Mouse (Mus musculus): Measurements from ENCODE around the gene 1700016C15Rik. TPM values are rescaled to one million over a fixed set of nuclear protein-coding genes. Genes with fewer than 3 reads are reported as not detected.

The 1700016C15Rik gene
- total RNA-seq (2021): not detected
- not detected in 2 replicates for polyA plus RNA-seq (2012; rRNA removed)
- long read RNA-seq: 0 reads

DNA sequence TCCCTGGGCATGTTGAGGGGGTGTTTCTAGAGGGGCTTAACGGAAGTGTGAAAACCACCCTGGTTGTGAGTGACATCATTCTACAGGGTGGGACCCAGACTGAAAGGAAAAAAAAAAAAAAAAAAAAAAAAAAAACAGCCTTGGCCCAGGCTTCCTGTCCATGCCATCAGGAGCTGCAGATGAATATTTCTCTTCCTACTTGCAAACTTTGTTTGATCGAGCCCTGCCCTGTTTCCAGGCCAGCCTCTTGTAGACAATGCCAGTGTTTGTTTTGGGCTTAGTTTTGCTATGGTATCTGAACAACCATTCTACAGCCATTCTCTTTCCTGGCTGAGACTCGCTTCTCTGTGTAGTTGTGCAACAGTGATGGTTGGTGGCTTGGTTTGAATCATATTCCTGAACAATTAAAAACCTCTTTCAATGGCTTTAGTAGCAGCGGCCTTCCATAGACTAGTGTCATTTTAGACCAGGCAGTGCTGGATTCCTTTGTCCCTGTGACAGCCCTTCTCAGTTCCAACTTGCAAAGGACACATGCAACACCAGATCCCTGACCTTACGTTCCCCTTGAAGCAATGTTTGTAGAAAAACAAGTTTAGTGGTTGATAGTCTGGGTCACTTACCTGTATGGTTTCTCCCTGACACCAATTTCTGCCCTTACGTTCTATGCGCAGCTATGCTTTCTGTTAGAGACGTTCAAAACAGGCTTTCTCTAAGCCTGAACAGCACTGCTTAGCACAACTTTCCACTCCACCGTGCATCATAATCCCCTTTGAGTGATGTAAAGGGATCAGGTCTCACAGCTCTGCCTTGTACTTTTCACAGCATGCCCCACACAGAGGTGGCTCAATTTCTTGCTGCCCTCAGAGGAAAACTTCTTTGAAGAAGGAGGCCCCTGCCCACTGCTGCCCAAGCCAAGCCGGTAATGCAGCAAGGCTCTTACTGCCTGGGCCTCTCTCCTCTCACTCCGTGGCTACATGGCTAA, at the start of gene 1700016C15Rik:
TSS of gene 1700016C15Rik (plus strand) at position 772 of the 982 bp plus-strand sequence.
- Histone ChIP-seq H3K27ac (no peak within 1 kb of the TSS), H3K4me1 (ENCODE audit: control insufficient read depth, insufficient read depth, low read length) (no peaks in the 10 kb centered on the region), H3K4me3 (no peak within 1 kb of the TSS), H3K9ac (ENCODE audit: low read depth, low read length) (no peak within 1 kb of the TSS), H3K27me3 (ENCODE audit: control insufficient read depth, insufficient read depth, low read length) (no peaks in the 10 kb centered on the region), H3K36me3 (ENCODE audit: control insufficient read depth, insufficient read depth, low read length) (no peaks in the 10 kb centered on the region), H3K79me2 (replicated peaks; ENCODE audit: control insufficient read depth, insufficient read depth, low read length) (no peaks in the 10 kb centered on the region)
- intact Hi-C loops (cut with DNase I): no loop called here
- TF ChIP-seq EP300 (IDR thresholded peaks at IDR 0.05; ENCODE audit: insufficient read depth, low read depth, low read length) (no peak), POLR2A (IDR thresholded peaks at IDR 0.05; ENCODE audit: insufficient read depth, low read depth, low read length) (no peak)
- DNase-seq: no peak
- 69% methylated on average over 11 of the region's 11 CpGs for WGBS

- 65% methylated on average over 11 of the region's 11 CpGs for WGBS
- Histone ChIP-seq H3K9ac (ENCODE audit: low read depth, low read length) (no peak overlapping the region), H3K36me3 (ENCODE audit: control insufficient read depth, insufficient read depth, low read length) (no peaks in the 10 kb centered on the region), H3K4me1 (ENCODE audit: control insufficient read depth, insufficient read depth, low read length) (no peaks in the 10 kb centered on the region), H3K27me3 (ENCODE audit: control insufficient read depth, insufficient read depth, low read length) (no peaks in the 10 kb centered on the region), H3K79me2 (replicated peaks; ENCODE audit: control insufficient read depth, insufficient read depth, low read length) (no peaks in the 10 kb centered on the region), H3K4me3 (no peak overlapping the region), H3K27ac (no peak overlapping the region)
- TF ChIP-seq POLR2A (IDR thresholded peaks at IDR 0.05; ENCODE audit: insufficient read depth, low read depth, low read length): no peak
- TF ChIP-seq CTCF (IDR thresholded peaks at IDR 0.05): no peak
- no peak for TF ChIP-seq EP300 (IDR thresholded peaks at IDR 0.05; ENCODE audit: insufficient read depth, low read depth, low read length)
- DNase-seq: peak in 1 of 2 experiments; percentile 13
- intact Hi-C loops (cut with DNase I): loop anchor here (5.0 kb wide), 1 partner anchor 44 kb away; no protein-coding TSS in a partner anchor
These were observed 48.4 kb upstream of the 1700016C15Rik start for GRCm38 (mm10) chr1:177681239-177681638.

GRCm38 (mm10) chr1:177683931-177684836, 45.4 kb upstream of the 1700016C15Rik start:
- H3K4me3 ChIP-seq: no peak overlapping the region
- no peaks in the 10 kb centered on the region for H3K36me3 ChIP-seq (ENCODE audit: control insufficient read depth, insufficient read depth, low read length)
- no peak for DNase-seq

DNA sequence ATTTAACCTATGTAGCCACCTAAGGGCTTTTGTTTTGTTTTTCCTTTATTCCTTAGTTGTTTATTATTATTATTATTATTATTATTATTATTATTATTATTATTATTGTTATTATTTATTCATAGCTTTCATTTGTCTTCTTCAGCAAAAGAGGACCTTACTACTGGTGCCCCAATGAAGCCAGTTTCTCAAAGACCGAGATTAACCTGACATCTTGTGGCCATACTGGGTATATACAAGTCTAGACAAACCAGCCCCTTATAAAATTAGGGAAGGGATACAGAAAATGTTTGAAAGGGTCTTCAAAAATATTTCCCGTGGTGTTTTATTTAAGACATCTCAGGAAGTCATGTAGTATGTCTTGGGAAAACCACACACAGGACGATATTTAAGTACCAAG, 44.7 kb upstream of the 1700016C15Rik start:
- H3K36me3 ChIP-seq (ENCODE audit: control insufficient read depth, insufficient read depth, low read length): no peaks in the 10 kb centered on the region
- H3K9ac ChIP-seq (ENCODE audit: low read depth, low read length): no peak overlapping the region
- intact Hi-C loops (cut with DNase I): loop anchor here (1.0 to 5.0 kb wide), 4 partner anchors 48 to 808 kb away; no protein-coding TSS in a partner anchor
- no peak overlapping the region for H3K27ac ChIP-seq
- DNase-seq: no peak
- no peak overlapping the region for H3K4me3 ChIP-seq
- no peaks in the 10 kb centered on the region for H3K4me1 ChIP-seq (ENCODE audit: control insufficient read depth, insufficient read depth, low read length)
- H3K27me3 ChIP-seq (ENCODE audit: control insufficient read depth, insufficient read depth, low read length): no peaks in the 10 kb centered on the region
- WGBS: 6% methylated on average over 3 of the region's 3 CpGs
- no peaks in the 10 kb centered on the region for H3K79me2 ChIP-seq (replicated peaks; ENCODE audit: control insufficient read depth, insufficient read depth, low read length)
- TF ChIP-seq EP300 (IDR thresholded peaks at IDR 0.05; ENCODE audit: insufficient read depth, low read depth, low read length): no peak
- peak; percentile 82 for TF ChIP-seq CTCF (IDR thresholded peaks at IDR 0.05)

More at GRCm38 (mm10) chr1:177683931-177684836, 45.4 kb upstream of the 1700016C15Rik start:
- Histone ChIP-seq H3K27me3 (ENCODE audit: control insufficient read depth, insufficient read depth, low read length) (no peaks in the 10 kb centered on the region), H3K79me2 (replicated peaks; ENCODE audit: control insufficient read depth, insufficient read depth, low read length) (no peaks in the 10 kb centered on the region), H3K9ac (ENCODE audit: low read depth, low read length) (no peak overlapping the region), H3K4me1 (ENCODE audit: control insufficient read depth, insufficient read depth, low read length) (no peaks in the 10 kb centered on the region), H3K27ac (no peak overlapping the region)
- 64% methylated on average over 18 of the region's 18 CpGs for WGBS
- intact Hi-C loops (cut with DNase I): loop anchor here (2.0 to 5.0 kb wide), 2 partner anchors 47 to 807 kb away; no protein-coding TSS in a partner anchor
- TF ChIP-seq EP300 (IDR thresholded peaks at IDR 0.05; ENCODE audit: insufficient read depth, low read depth, low read length) (no peak), CTCF (IDR thresholded peaks at IDR 0.05) (no peak), POLR2A (IDR thresholded peaks at IDR 0.05; ENCODE audit: insufficient read depth, low read depth, low read length) (no peak)

GRCm38 (mm10) chr1:177686137-177686536, 43.5 kb upstream of the 1700016C15Rik start:
- intact Hi-C loops (cut with DNase I): loop anchor here (5.0 kb wide), 1 partner anchor 499 kb away; no protein-coding TSS in a partner anchor
- no peak for DNase-seq
- Histone ChIP-seq H3K4me1 (ENCODE audit: control insufficient read depth, insufficient read depth, low read length) (no peaks in the 10 kb centered on the region), H3K4me3 (no peak overlapping the region), H3K36me3 (ENCODE audit: control insufficient read depth, insufficient read depth, low read length) (no peaks in the 10 kb centered on the region), H3K27me3 (ENCODE audit: control insufficient read depth, insufficient read depth, low read length) (no peaks in the 10 kb centered on the region), H3K79me2 (replicated peaks; ENCODE audit: control insufficient read depth, insufficient read depth, low read length) (no peaks in the 10 kb centered on the region), H3K9ac (ENCODE audit: low read depth, low read length) (no peak overlapping the region), H3K27ac (no peak overlapping the region)
- no peak for TF ChIP-seq CTCF (IDR thresholded peaks at IDR 0.05)
- TF ChIP-seq POLR2A (IDR thresholded peaks at IDR 0.05; ENCODE audit: insufficient read depth, low read depth, low read length): no peak
- no peak for TF ChIP-seq EP300 (IDR thresholded peaks at IDR 0.05; ENCODE audit: insufficient read depth, low read depth, low read length)
- 51% methylated on average over 3 of the region's 3 CpGs for WGBS

Measured in heart, adult 2 months (tissue).